Mouse (Mus musculus): Measurements from ENCODE around the gene Asna1. TPM values are rescaled to one million over a fixed set of nuclear protein-coding genes. Genes with fewer than 3 reads are reported as not detected.

Gene Asna1
- polyA plus RNA-seq, 1 experiment from 2014 or later: 128 TPM

- peaks cover 17% of the 10 kb centered on the region for H3K36me3 ChIP-seq (ENCODE audit: control insufficient read depth, insufficient read depth, low read length)
- peak within 1 kb of the TSS; percentile 96 for H3K4me2 ChIP-seq (ENCODE audit: low read depth, low read length)
- H3K4me1 ChIP-seq (ENCODE audit: control insufficient read depth, insufficient read depth, low read length): peaks cover 24% of the 10 kb centered on the region
- WGBS: under 1% methylated on average over 45 of the region's 59 CpGs
- H3K9ac ChIP-seq (replicated peaks; ENCODE audit: low read depth, low read length): peak within 1 kb of the TSS; percentile 87
- peak; percentile 92 for ATAC-seq (ENCODE audit: low read depth)
- H3K27me3 ChIP-seq (ENCODE audit: control insufficient read depth, insufficient read depth, low read length): no peaks in the 10 kb centered on the region
- peak within 1 kb of the TSS; percentile 77 for H3K4me3 ChIP-seq (ENCODE audit: low read depth, low read length)
- H3K9me3 ChIP-seq (ENCODE audit: control insufficient read depth, low read length): no peaks in the 10 kb centered on the region
- H3K27ac ChIP-seq (ENCODE audit: low read depth, low read length): peak within 1 kb of the TSS; percentile 96
Measured at GRCm38 (mm10) chr8:85036718-85037365, 11.8 kb upstream of the Asna1 start, which contains the start of gene Tnpo2. Tnpo2 (plus strand) TSS chr8:85036915.

- Histone ChIP-seq H3K36me3 (ENCODE audit: control insufficient read depth, insufficient read depth, low read length) (peaks cover 20% of the 10 kb centered on the region), H3K27me3 (ENCODE audit: control insufficient read depth, insufficient read depth, low read length) (no peaks in the 10 kb centered on the region), H3K4me3 (ENCODE audit: low read depth, low read length) (peak overlapping the region; percentile 77), H3K9me3 (ENCODE audit: control insufficient read depth, low read length) (no peaks in the 10 kb centered on the region), H3K27ac (ENCODE audit: low read depth, low read length) (peak overlapping the region; percentile 96), H3K4me1 (ENCODE audit: control insufficient read depth, insufficient read depth, low read length) (peaks cover 24% of the 10 kb centered on the region), H3K9ac (replicated peaks; ENCODE audit: low read depth, low read length) (peak overlapping the region; percentile 87), H3K4me2 (ENCODE audit: low read depth, low read length) (peak overlapping the region; percentile 96)
- WGBS: 0% methylated on average over 9 of the region's 9 CpGs
- peak; percentile 54 for ATAC-seq (ENCODE audit: low read depth)
Measured at GRCm38 (mm10) chr8:85036381-85036717, 11.3 kb upstream of the Asna1 start.

DNA sequence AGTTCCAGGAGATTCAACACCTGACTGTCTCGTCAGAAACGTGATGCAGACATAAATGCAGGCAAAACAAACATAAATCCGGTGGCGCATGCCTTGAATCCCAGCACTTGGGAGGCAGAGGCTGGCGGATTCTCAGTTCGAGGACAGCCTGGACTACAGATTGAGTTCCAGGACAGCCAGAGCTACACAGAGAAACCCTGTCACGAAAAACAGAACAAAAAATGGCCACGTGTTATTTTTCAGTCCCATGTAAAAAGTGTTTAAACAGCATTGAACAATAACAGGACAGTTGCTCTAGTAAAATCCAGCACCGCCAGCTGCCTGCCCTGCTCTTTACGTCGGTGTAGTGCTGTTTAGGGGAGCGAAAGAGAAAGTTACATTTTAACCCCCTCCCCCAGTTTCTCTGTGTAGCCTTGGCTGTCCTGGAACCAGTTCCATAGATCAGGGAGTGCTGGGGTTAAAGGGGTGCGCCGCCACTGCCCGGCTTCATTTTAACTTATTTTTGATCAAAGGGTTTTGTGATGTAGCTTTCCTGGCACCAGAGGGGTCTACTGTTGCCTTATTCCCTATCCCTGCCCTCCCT lies 10.7 kb upstream of the Asna1 start:
- no peaks in the 10 kb centered on the region for H3K27me3 ChIP-seq (ENCODE audit: control insufficient read depth, insufficient read depth, low read length)
- ATAC-seq (ENCODE audit: low read depth): peak; percentile 3; the same call in 1 of the 2 replicates
- WGBS: 1% methylated on average over 15 of the region's 15 CpGs

DNA sequence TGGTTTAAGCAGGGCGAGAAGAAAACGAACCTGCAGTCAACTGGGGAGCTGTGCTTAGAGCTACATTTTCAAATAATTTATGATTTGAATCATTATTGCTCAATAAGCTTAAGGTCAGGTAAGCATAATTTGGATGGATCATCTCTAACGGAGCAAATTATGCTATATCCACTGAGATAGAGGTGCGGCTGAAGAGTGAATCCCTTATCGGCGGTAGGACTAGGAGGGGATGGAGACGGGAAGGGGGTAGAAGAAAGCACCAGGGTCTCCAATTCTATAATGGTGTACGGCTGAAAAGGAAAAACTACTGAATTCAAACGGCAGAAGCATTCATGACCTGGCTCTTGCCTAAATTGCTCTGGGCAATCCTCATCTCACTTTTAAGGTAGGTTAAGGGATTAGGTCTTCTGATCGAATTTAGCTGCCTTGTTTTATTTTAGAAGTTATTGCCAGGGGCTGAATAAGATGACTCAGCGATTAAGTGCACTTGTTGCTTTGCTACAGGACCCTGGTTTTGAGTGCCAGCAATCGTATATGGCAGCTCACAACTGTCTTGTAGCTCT lies 10.2 kb upstream of the Asna1 start:
- Histone ChIP-seq H3K36me3 (ENCODE audit: control insufficient read depth, insufficient read depth, low read length) (peaks cover 17% of the 10 kb centered on the region), H3K27me3 (ENCODE audit: control insufficient read depth, insufficient read depth, low read length) (no peaks in the 10 kb centered on the region), H3K9ac (replicated peaks; ENCODE audit: low read depth, low read length) (peak overlapping the region; percentile 87; the same call in 1 of the 2 replicates), H3K27ac (ENCODE audit: low read depth, low read length) (no peak overlapping the region), H3K4me1 (ENCODE audit: control insufficient read depth, insufficient read depth, low read length) (peaks cover 24% of the 10 kb centered on the region), H3K9me3 (ENCODE audit: control insufficient read depth, low read length) (no peaks in the 10 kb centered on the region), H3K4me2 (ENCODE audit: low read depth, low read length) (peak overlapping the region; percentile 96), H3K4me3 (ENCODE audit: low read depth, low read length) (peak overlapping the region; percentile 77)
- ATAC-seq (ENCODE audit: low read depth): no peak
- 6% methylated on average over 12 of the region's 12 CpGs for WGBS

More for the DNA sequence above, 10.7 kb upstream of the Asna1 start:
- Histone ChIP-seq H3K4me1 (ENCODE audit: control insufficient read depth, insufficient read depth, low read length) (peaks cover 24% of the 10 kb centered on the region), H3K4me2 (ENCODE audit: low read depth, low read length) (peak overlapping the region; percentile 96), H3K9me3 (ENCODE audit: control insufficient read depth, low read length) (no peaks in the 10 kb centered on the region), H3K27ac (ENCODE audit: low read depth, low read length) (peak overlapping the region; percentile 96), H3K36me3 (ENCODE audit: control insufficient read depth, insufficient read depth, low read length) (peaks cover 19% of the 10 kb centered on the region), H3K4me3 (ENCODE audit: low read depth, low read length) (peak overlapping the region; percentile 77), H3K9ac (replicated peaks; ENCODE audit: low read depth, low read length) (peak overlapping the region; percentile 87)

DNA sequence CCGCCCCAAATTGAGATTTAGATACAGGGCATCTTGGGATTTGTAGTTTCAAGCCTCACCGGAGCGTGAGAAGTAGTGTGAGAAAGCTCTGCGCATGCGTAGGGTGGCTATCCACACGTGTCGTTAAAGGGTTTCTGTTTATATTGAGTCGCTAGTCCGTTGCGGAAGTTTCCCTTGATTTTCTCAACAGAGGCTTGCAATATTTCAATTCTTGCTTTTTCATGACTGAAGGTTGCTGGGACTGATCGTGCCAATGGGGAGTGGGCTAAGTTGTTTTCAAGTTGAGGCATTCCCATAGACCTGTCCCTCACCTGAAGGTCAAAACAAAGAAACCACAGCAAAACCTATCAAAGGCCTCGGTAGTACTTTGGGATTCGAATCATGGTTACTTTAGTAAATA lies 9.7 kb upstream of the Asna1 start:
- Histone ChIP-seq H3K9me3 (ENCODE audit: control insufficient read depth, low read length) (no peaks in the 10 kb centered on the region), H3K4me1 (ENCODE audit: control insufficient read depth, insufficient read depth, low read length) (peaks cover 24% of the 10 kb centered on the region), H3K4me2 (ENCODE audit: low read depth, low read length) (peak overlapping the region; percentile 96), H3K36me3 (ENCODE audit: control insufficient read depth, insufficient read depth, low read length) (peaks cover 21% of the 10 kb centered on the region), H3K4me3 (ENCODE audit: low read depth, low read length) (peak overlapping the region; percentile 77; the same call in 1 of the 2 replicates), H3K27ac (ENCODE audit: low read depth, low read length) (no peak overlapping the region), H3K27me3 (ENCODE audit: control insufficient read depth, insufficient read depth, low read length) (no peaks in the 10 kb centered on the region), H3K9ac (replicated peaks; ENCODE audit: low read depth, low read length) (no peak overlapping the region)
- 3% methylated on average over 13 of the region's 13 CpGs for WGBS
- ATAC-seq (ENCODE audit: low read depth): no peak

DNA sequence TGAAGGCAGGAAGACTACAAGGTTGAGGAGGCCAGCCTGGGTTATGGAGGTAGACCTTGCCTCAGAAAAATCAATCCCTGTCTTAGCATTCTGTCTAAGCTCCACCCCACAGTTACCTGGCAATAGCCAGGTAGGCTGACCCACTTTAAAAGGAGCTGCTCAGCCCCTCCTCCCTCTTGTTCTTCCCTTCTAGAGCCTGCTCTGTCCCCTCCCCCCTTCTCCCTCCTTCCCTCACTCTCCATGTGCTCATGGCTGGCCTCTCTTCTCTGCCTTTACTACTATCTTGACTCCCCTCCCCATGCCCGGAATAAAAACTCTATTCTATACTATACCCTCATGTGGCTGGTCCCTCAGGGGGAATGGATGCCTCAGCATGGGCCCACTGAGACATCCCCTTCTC lies 8.8 kb upstream of the Asna1 start:
- 62% methylated on average over 1 of the region's 1 CpGs for WGBS
- no peak for ATAC-seq (ENCODE audit: low read depth)
- Histone ChIP-seq H3K4me1 (ENCODE audit: control insufficient read depth, insufficient read depth, low read length) (peaks cover 24% of the 10 kb centered on the region), H3K36me3 (ENCODE audit: control insufficient read depth, insufficient read depth, low read length) (peaks cover 22% of the 10 kb centered on the region), H3K27me3 (ENCODE audit: control insufficient read depth, insufficient read depth, low read length) (no peaks in the 10 kb centered on the region), H3K27ac (ENCODE audit: low read depth, low read length) (no peak overlapping the region), H3K9ac (replicated peaks; ENCODE audit: low read depth, low read length) (no peak overlapping the region), H3K4me2 (ENCODE audit: low read depth, low read length) (no peak overlapping the region), H3K9me3 (ENCODE audit: control insufficient read depth, low read length) (no peaks in the 10 kb centered on the region), H3K4me3 (ENCODE audit: low read depth, low read length) (no peak overlapping the region)

GRCm38 (mm10) chr8:85032622-85033311 lies 7.7 kb upstream of the Asna1 start:
- ATAC-seq (ENCODE audit: low read depth): no peak
- 88% methylated on average over 4 of the region's 4 CpGs for WGBS
- H3K9ac ChIP-seq (replicated peaks; ENCODE audit: low read depth, low read length): no peak overlapping the region
- H3K4me2 ChIP-seq (ENCODE audit: low read depth, low read length): no peak overlapping the region
- no peaks in the 10 kb centered on the region for H3K27me3 ChIP-seq (ENCODE audit: control insufficient read depth, insufficient read depth, low read length)
- H3K4me3 ChIP-seq (ENCODE audit: low read depth, low read length): no peak overlapping the region
- H3K9me3 ChIP-seq (ENCODE audit: control insufficient read depth, low read length): no peaks in the 10 kb centered on the region
- no peak overlapping the region for H3K27ac ChIP-seq (ENCODE audit: low read depth, low read length)
- peaks cover 22% of the 10 kb centered on the region for H3K36me3 ChIP-seq (ENCODE audit: control insufficient read depth, insufficient read depth, low read length)
- peaks cover 25% of the 10 kb centered on the region for H3K4me1 ChIP-seq (ENCODE audit: control insufficient read depth, insufficient read depth, low read length)

DNA sequence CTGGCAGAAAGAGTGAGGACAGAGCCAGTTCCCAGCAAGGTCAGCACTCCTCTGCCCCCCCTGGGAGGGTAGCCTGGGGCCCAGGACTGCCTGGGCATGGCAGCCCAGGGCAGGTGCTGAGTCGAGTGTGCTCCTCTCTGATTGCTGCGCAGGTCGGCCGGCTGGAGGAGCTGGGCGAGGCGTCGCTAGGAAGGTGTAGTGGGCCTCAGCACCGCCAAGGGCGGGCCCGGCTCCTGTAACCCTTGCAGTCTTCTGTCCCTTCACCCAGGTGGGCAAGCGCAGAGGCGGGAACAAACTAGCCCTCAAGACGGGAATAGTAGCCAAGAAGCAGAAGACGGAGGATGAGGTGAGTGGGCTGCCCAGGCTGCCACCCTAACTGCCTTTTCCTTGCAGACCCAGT lies 4.2 kb upstream of the Asna1 start:
- H3K27me3 ChIP-seq (ENCODE audit: control insufficient read depth, insufficient read depth, low read length): no peaks in the 10 kb centered on the region
- no peak overlapping the region for H3K9ac ChIP-seq (replicated peaks; ENCODE audit: low read depth, low read length)
- peaks cover 20% of the 10 kb centered on the region for H3K4me1 ChIP-seq (ENCODE audit: control insufficient read depth, insufficient read depth, low read length)
- 92% methylated on average over 14 of the region's 14 CpGs for WGBS
- H3K36me3 ChIP-seq (ENCODE audit: control insufficient read depth, insufficient read depth, low read length): peaks cover 22% of the 10 kb centered on the region
- ATAC-seq (ENCODE audit: low read depth): no peak
- peak overlapping the region; percentile 88; the same call in 1 of the 2 replicates for H3K4me3 ChIP-seq (ENCODE audit: low read depth, low read length)
- H3K4me2 ChIP-seq (ENCODE audit: low read depth, low read length): no peak overlapping the region
- no peaks in the 10 kb centered on the region for H3K9me3 ChIP-seq (ENCODE audit: control insufficient read depth, low read length)
- no peak overlapping the region for H3K27ac ChIP-seq (ENCODE audit: low read depth, low read length)
